ENCODE assay signal across 17 mouse cellular contexts in genomic region chr15:98645057-98646026, GRCm38 (mm10). TPM values are rescaled to one million over a fixed set of nuclear protein-coding genes. Genes with fewer than 3 reads are reported as not detected.
A peak's percentile ranks its signal among the peaks of the same experiment; 100 is the strongest.
DNase-seq lines count a peak whose midpoint lies in the region; ATAC-seq and TF ChIP-seq lines count a peak whose summit lies in the region.
"Had no signal": no experiment of that assay in that cellular context is flagged by ENCODE, and none has a peak within 500 bp of the region (broad histone marks: within the 10 kb centered on the region; RNA-seq: fewer than 3 reads in every experiment).

No protein-coding gene starts in this region.

- H3K9ac ChIP-seq in MEL (ENCODE audit: control insufficient read depth, low read depth, low read length, poor library complexity, severe bottlenecking), result no peak overlapping the region
- H3K9ac ChIP-seq: embryonic facial prominence, embryonic 15.5 days; heart, embryonic 12.5 days; liver, embryonic 14.5 days had no signal

- no peak; a peak in 1 of 4 replicates for TF ChIP-seq POLR2A in MEL (IDR thresholded peaks at IDR 0.05; ENCODE audit: control insufficient read depth in 1 of 2, insufficient read depth in 1 of 2, low read depth in 1 of 2, low read length in 2 of 2, poor library complexity in 1 of 2)

- no peak for ATAC-seq in megakaryocyte, adult 5-6 weeks (ENCODE audit: poor library complexity, severe bottlenecking)

- intact Hi-C loops in left cerebral cortex, adult 2 months (cut with DNase I), result no loop called here

- no peaks in the 10 kb centered on the region for H3K4me1 ChIP-seq in heart, embryonic 10.5 days
- no peaks in the 10 kb centered on the region for H3K4me1 ChIP-seq in MEL (ENCODE audit: control insufficient read depth in 1 of 2, insufficient read depth in 2 of 2, low read length in 2 of 2)
- H3K4me1 ChIP-seq: embryonic facial prominence, embryonic 15.5 days; heart, embryonic 12.5 days had no signal

- TF ChIP-seq EP300 in MEL (IDR thresholded peaks at IDR 0.05; ENCODE audit: low read depth in 1 of 2, low read length in 2 of 2), result no peak

- H3K4me3 ChIP-seq in heart, embryonic 10.5 days, result no peak overlapping the region; the same call in 1 of the 2 replicates
- no peak overlapping the region for H3K4me3 ChIP-seq in left cerebral cortex, adult 2 months
- no peak overlapping the region for H3K4me3 ChIP-seq in MEL (ENCODE audit: control insufficient read depth in 1 of 2, insufficient read depth in 1 of 2, low read depth in 2 of 2, low read length in 2 of 2)
- H3K4me3 ChIP-seq: embryonic facial prominence, embryonic 15.5 days; heart, embryonic 12.5 days had no signal

- H3K9me3 ChIP-seq in heart, embryonic 10.5 days, result no peaks in the 10 kb centered on the region
- no peaks in the 10 kb centered on the region for H3K9me3 ChIP-seq in MEL (replicated peaks; ENCODE audit: insufficient read depth, low read length)
- H3K9me3 ChIP-seq: embryonic facial prominence, embryonic 15.5 days; G1E; heart, embryonic 12.5 days had no signal

- TF ChIP-seq CTCF in left cerebral cortex, adult 2 months (IDR thresholded peaks at IDR 0.05), result no peak
- no peak for TF ChIP-seq CTCF in MEL (IDR thresholded peaks at IDR 0.05 in 2 of 3, conservative IDR thresholded peaks at IDR 0.05 in 1 of 3; ENCODE audit: control insufficient read depth in 1 of 3, insufficient read depth in 1 of 3, low read depth in 2 of 3, low read length in 3 of 3, poor library complexity in 1 of 3, severe bottlenecking in 1 of 3)

- no peaks in the 10 kb centered on the region for H3K79me2 ChIP-seq in MEL (ENCODE audit: control insufficient read depth, insufficient read depth, low read length, poor library complexity)

- peaks cover 94% of the 10 kb centered on the region for H3K36me3 ChIP-seq in heart, embryonic 10.5 days
- H3K36me3 ChIP-seq in MEL (ENCODE audit: control insufficient read depth in 1 of 2, insufficient read depth in 2 of 2, low read length in 2 of 2), result peaks cover 0 to 21% of the 10 kb centered on the region in 2 experiments; a peak in 2 of 4 replicates

- WGBS in heart, embryonic 10.5 days, result 92% methylated on average over 24 of the region's 24 CpGs

- H3K27me3 ChIP-seq in heart, embryonic 10.5 days (ENCODE audit: insufficient read depth, poor library complexity, severe bottlenecking), result no peaks in the 10 kb centered on the region
- no peaks in the 10 kb centered on the region for H3K27me3 ChIP-seq in MEL (ENCODE audit: control insufficient read depth in 1 of 2, insufficient read depth in 2 of 2, low read length in 2 of 2)
- H3K27me3 ChIP-seq: embryonic facial prominence, embryonic 15.5 days; heart, embryonic 12.5 days had no signal

- peak; percentile 88 for DNase-seq in heart, adult 11 months
- no peak for DNase-seq in heart, embryonic 10.5 days (ENCODE audit: low spot score)
- no peak for DNase-seq in left cerebral cortex, adult 2 months (ENCODE audit: extremely low spot score in 1 of 2, low spot score in 2 of 2)
- no peak for DNase-seq in left cerebral cortex, adult 9 months (ENCODE audit: low spot score in 2 of 2)
- no peak for DNase-seq in MEL (ENCODE audit: low read depth, low spot score)
- peak; percentile 52 to 58 for DNase-seq in kidney, postnatal 36 days
- DNase-seq: adrenal gland, adult 2 months; cerebellum, adult 18-20 months; gastrocnemius, postnatal 25 days; heart, postnatal 4 days; lung, postnatal 36 days; thymus, postnatal 4 days had no signal

- TF ChIP-seq RAD21 in MEL (IDR thresholded peaks at IDR 0.05; ENCODE audit: low read depth, low read length), result no peak

- no peak overlapping the region for H3K27ac ChIP-seq in heart, embryonic 10.5 days
- H3K27ac ChIP-seq in left cerebral cortex, adult 2 months, result peak overlapping the region; percentile 36; the same call in 1 of the 2 replicates
- H3K27ac ChIP-seq in MEL (ENCODE audit: control insufficient read depth, low read depth, low read length), result no peak overlapping the region
- H3K27ac ChIP-seq: embryonic facial prominence, embryonic 15.5 days; liver, embryonic 14.5 days had no signal

TF ChIP-seq in MEL, 35 proteins besides CTCF, POLR2A, EP300 and RAD21:
- TF ChIP-seq MEF2A (IDR thresholded peaks at IDR 0.05; ENCODE audit: extremely low read depth, insufficient replicate concordance, low read depth, low read length, poor library complexity, severe bottlenecking) (no peak), ZNF384 (IDR thresholded peaks at IDR 0.05; ENCODE audit: low read depth, low read length) (peak; percentile 79), UBTF (IDR thresholded peaks at IDR 0.05; ENCODE audit: borderline replicate concordance, insufficient read depth, low read depth, low read length) (no peak)

RNA-seq across cellular contexts. Expression of gene Cacnb3, which starts 14.7 kb away (rescaled TPM):
- 9.9 and 23.3 TPM in 2 replicates for polyA plus RNA-seq in heart, embryonic 10.5 days (2016; fragmentation: Nextera tagmentation; extraction: Ambion mirVana)
- 100 to 1,000 TPM; 271 to 291 TPM for total RNA-seq in left cerebral cortex, adult 2 months (2021)
- 1.4 TPM in 2 replicates for total RNA-seq in MEL (2012; rRNA removed)
- polyA plus RNA-seq in MEL (2012; ENCODE audit: insufficient read depth in 1 of 2, insufficient read length in 2 of 2, low read depth in 1 of 2, low replicate concordance in 2 of 2, missing spikeins in 1 of 2), result 1 to 10 TPM in 1 of 2 experiments, not detected in 1; 8.5 TPM
- total RNA-seq in megakaryocyte, adult 5-6 weeks (2015), result 0.04 TPM in 1 of 2 replicates, not detected in the other
- total RNA-seq in megakaryocyte, adult 5-6 weeks (2017), result 0.11 TPM in 1 of 2 replicates, not detected in the other

RNA-seq across cellular contexts. Expression of gene Ddx23, which starts 17.4 kb away (rescaled TPM):
- 15.6 and 17.5 TPM in 2 replicates for polyA plus RNA-seq in heart, embryonic 10.5 days (2016; fragmentation: Nextera tagmentation; extraction: Ambion mirVana)
- total RNA-seq in left cerebral cortex, adult 2 months (2021), result 10 to 100 TPM; 84.4 to 90.2 TPM
- 193 and 213 TPM in 2 replicates for total RNA-seq in MEL (2012; rRNA removed)
- 100 to 1,000 TPM; 194 to 252 TPM for polyA plus RNA-seq in MEL (2012; ENCODE audit: insufficient read depth in 1 of 2, insufficient read length in 2 of 2, low read depth in 1 of 2, low replicate concordance in 2 of 2, missing spikeins in 1 of 2)
- 20.2 and 23.4 TPM in 2 replicates for total RNA-seq in megakaryocyte, adult 5-6 weeks (2015)
- total RNA-seq in megakaryocyte, adult 5-6 weeks (2017), result 84.3 and 106 TPM in 2 replicates

RNA-seq across cellular contexts. Expression of gene Rnd1, which starts 31.9 kb away (rescaled TPM):
- 1.7 and 2.8 TPM in 2 replicates for polyA plus RNA-seq in heart, embryonic 10.5 days (2016; fragmentation: Nextera tagmentation; extraction: Ambion mirVana)
- 10 to 100 TPM; 27.4 to 27.7 TPM for total RNA-seq in left cerebral cortex, adult 2 months (2021)
- total RNA-seq in MEL (2012; rRNA removed), result 5.8 and 6.0 TPM in 2 replicates
- polyA plus RNA-seq in MEL (2012; ENCODE audit: insufficient read depth in 1 of 2, insufficient read length in 2 of 2, low read depth in 1 of 2, low replicate concordance in 2 of 2, missing spikeins in 1 of 2), result 1 to 10 TPM in 1 of 2 experiments, not detected in 1; 5.5 TPM
- total RNA-seq in megakaryocyte, adult 5-6 weeks (2015), result 0.73 and 1.6 TPM in 2 replicates
- 2.9 and 4.3 TPM in 2 replicates for total RNA-seq in megakaryocyte, adult 5-6 weeks (2017)

RNA-seq across cellular contexts. Expression of gene Adcy6, which starts 35.5 kb away (rescaled TPM):
- 25.5 and 33.5 TPM in 2 replicates for polyA plus RNA-seq in heart, embryonic 10.5 days (2016; fragmentation: Nextera tagmentation; extraction: Ambion mirVana)
- 10 to 100 TPM; 52.7 to 57.4 TPM for total RNA-seq in left cerebral cortex, adult 2 months (2021)
- total RNA-seq in MEL (2012; rRNA removed), result 58.9 and 76.0 TPM in 2 replicates
- polyA plus RNA-seq in MEL (2012; ENCODE audit: insufficient read depth in 1 of 2, insufficient read length in 2 of 2, low read depth in 1 of 2, low replicate concordance in 2 of 2, missing spikeins in 1 of 2), result 10 to 100 TPM in 1 of 2 experiments, not detected in 1; 77.3 TPM
- 0.31 and 0.71 TPM in 2 replicates for total RNA-seq in megakaryocyte, adult 5-6 weeks (2015)
- 0.99 and 1.1 TPM in 2 replicates for total RNA-seq in megakaryocyte, adult 5-6 weeks (2017)
- polyA plus RNA-seq: G1E had no signal

Comparison
In these comparisons a context has a peak if more than half of its experiments do, and no peak if none do; other contexts are left out.
1. DNase-seq: peak in heart, adult 11 months (single experiment) and kidney, postnatal 36 days (2 of 2); none in heart, embryonic 10.5 days (single experiment), left cerebral cortex, adult 2 months (0 of 2), left cerebral cortex, adult 9 months (0 of 2) and MEL (single experiment).
2. RNA of gene Cacnb3, which starts 14.7 kb away (total RNA-seq): 271 to 291 TPM in left cerebral cortex, adult 2 months; 1.4 TPM in MEL and 0.04 to 0.11 TPM in megakaryocyte, adult 5-6 weeks; every median in the first group is over 100 times any median in the second.